Mouse (Mus musculus) heart, embryonic 10.5 days (tissue): ENCODE measurements around the gene Ctnna3. TPM values are rescaled to one million over a fixed set of nuclear protein-coding genes. Genes with fewer than 3 reads are reported as not detected.
A peak's percentile ranks its signal among the peaks of the same experiment; 100 is the strongest.

ENCODE experiments used
- DNase-seq: peaks from one replicate; pipeline ENCODE4 v3.0.0-alpha.2; 2017; ENCODE audit warnings: low spot score
- H3K27ac ChIP-seq: fragments of 300-500 bp; sonication (generic); 2 replicates; pipeline ENCODE4 v1.5.1; 2016; ENCODE audit warnings: mild to moderate bottlenecking
- H3K27me3 ChIP-seq: fragments of 300-500 bp; sonication (generic); 2 replicates; pipeline ENCODE4 v1.6.1; 2016; ENCODE audit warnings: mild to moderate bottlenecking; ENCODE audit not compliant: poor library complexity, insufficient read depth, severe bottlenecking
- H3K36me3 ChIP-seq: fragments of 300-500 bp; sonication (generic); 2 replicates; pipeline ENCODE4 v1.6.1; 2016; ENCODE audit warnings: mild to moderate bottlenecking, moderate library complexity
- H3K4me1 ChIP-seq: fragments of 300-500 bp; sonication (generic); 2 replicates; pipeline ENCODE4 v1.6.1; 2016; ENCODE audit warnings: mild to moderate bottlenecking
- H3K4me3 ChIP-seq: fragments of 300-500 bp; sonication (generic); 2 replicates; pipeline ENCODE4 v1.5.1; 2016; ENCODE audit warnings: mild to moderate bottlenecking, moderate library complexity
- H3K9me3 ChIP-seq: fragments of 300-500 bp; sonication (generic); 2 replicates; pipeline ENCODE4 v1.6.1; 2016; ENCODE audit warnings: mild to moderate bottlenecking, moderate library complexity
- WGBS: fragments of 180-500 bp; shearing (Covaris S2); methylation state at CpG from one replicate; pipeline ENCODE4 v1.1.7; 2016; 5-methylcytosine and 5-hydroxymethylcytosine counted together
- polyA plus RNA-seq: library from polyadenylated mRNA; unstranded; fragments of >200 nt; fragmentation: Nextera tagmentation; extraction: Ambion mirVana; gene quantifications from 2 replicates; pipeline ENCODE4 v1.2.1, GENCODE M21; 2016

Gene Ctnna3
- polyA plus RNA-seq, 1 experiment from 2014 or later = 14.2 TPM

DNA sequence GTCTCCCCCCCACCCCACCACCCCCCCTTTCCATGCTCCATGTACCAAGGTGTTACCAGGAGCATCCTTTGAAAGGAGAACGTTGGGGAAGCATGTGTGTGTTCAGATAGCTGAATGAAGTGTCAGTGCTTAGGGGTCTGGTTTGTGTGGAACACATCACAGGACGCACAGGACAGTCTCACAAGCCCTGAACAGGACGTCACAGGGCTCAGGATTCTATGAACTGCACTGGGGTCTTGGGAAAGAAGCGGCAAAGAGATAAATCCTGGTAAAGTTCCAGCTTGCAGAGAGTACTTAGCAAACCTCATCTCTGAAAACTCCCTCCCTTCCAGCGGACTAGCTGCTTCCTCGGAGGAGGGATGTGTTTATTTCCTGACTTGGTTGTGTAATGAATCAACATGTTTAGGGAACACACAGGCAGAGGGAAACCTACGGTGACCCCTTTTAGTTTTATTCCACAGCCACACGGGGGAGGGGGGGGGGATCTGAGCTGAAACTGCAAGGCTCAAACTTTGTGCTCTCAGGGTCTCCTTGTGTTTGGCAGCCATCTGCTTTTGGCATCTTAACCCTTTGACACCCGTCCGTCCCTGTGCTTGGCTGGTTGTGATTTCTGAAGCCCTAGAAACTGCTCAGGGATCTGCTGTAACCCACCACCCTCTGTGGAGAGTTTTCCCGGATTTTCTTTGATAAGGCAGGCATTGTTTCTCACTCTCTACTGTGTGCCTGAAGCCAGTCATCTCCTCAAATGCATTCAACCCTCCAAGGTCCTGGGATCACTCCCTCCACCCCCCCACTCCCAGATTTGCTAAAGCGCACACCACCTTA, 656.9 kb downstream of the Ctnna3 start:
- WGBS = 6% methylated on average over 12 of the region's 12 CpGs
- Histone ChIP-seq H3K36me3 (no peaks in the 10 kb centered on the region), H3K9me3 (no peaks in the 10 kb centered on the region), H3K27ac (no peak overlapping the region), H3K4me3 (peak overlapping the region; percentile 55; the same call in 1 of the 2 replicates), H3K27me3 (peaks cover 19% of the 10 kb centered on the region), H3K4me1 (peaks cover 12% of the 10 kb centered on the region)
- DNase-seq = no peak

DNA sequence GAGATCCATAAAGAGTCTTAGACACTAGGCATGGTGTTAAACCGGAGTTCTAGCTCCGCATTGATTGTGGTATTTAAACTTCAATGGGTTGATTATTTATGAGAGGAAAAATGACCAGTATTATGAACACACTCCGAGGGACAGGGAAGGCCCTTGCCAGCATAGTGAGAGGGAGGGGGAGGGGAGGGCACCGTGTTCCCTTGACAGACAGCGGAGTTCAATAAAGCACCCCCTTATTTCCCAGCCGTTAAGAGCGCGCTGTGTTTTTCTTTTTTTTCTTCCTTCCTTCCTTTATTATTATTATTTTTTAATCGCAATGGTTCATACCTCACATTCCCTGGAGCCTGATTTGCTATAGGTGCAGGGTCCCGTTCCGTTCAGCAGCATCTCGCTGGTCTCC, 657.6 kb downstream of the Ctnna3 start:
- Histone ChIP-seq H3K36me3 (no peaks in the 10 kb centered on the region), H3K27me3 (peaks cover 19% of the 10 kb centered on the region), H3K4me3 (peak overlapping the region; percentile 55), H3K27ac (no peak overlapping the region), H3K4me1 (peaks cover 12% of the 10 kb centered on the region), H3K9me3 (no peaks in the 10 kb centered on the region)
- WGBS = 3% methylated on average over 12 of the region's 12 CpGs
- no peak for DNase-seq

DNA sequence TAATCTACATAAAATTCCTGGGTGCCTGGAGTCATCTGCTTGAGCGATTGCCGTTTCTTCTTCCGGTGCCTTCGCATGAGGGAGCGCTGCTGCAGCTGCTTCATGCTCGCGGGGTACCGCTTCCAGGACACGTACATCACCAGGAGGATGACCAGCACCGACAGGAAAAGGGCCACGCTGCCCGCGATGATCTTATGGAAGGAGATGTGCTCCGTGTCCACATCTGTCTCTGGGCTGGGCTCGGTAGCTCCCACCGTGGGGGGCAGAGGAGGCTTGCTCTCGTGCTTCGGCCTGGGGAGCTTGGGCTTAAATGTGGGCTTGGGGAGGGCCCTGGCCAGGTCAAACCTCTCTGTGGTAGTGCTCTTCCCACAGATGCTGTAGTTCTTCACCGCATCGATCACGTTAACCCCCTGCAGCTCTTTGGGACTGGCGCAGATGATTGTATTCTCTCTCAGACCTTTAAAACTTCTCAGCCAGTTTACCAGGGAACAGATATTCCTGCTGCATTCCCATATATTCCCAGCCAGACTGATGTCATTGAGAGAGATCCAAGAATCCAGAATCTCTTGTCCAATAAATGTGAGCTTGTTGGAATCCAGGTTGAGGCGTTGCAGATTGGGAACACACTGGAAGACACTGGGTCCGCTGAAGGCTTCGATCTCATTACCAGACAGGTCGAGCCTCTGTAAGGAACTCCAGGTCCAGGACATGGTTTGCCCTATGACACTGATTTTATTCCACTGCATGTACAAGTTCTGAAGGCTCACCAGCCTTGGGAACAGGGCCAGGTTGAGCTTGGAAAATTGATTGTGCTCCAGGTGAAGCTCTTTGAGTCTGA, 658.3 kb downstream of the Ctnna3 start:
- Histone ChIP-seq H3K9me3 (no peaks in the 10 kb centered on the region), H3K27ac (no peak overlapping the region), H3K4me1 (peaks cover 12% of the 10 kb centered on the region), H3K27me3 (peaks cover 19% of the 10 kb centered on the region), H3K36me3 (no peaks in the 10 kb centered on the region), H3K4me3 (peak overlapping the region; percentile 55)
- no peak for DNase-seq
- WGBS = 5% methylated on average over 26 of the region's 26 CpGs

DNA sequence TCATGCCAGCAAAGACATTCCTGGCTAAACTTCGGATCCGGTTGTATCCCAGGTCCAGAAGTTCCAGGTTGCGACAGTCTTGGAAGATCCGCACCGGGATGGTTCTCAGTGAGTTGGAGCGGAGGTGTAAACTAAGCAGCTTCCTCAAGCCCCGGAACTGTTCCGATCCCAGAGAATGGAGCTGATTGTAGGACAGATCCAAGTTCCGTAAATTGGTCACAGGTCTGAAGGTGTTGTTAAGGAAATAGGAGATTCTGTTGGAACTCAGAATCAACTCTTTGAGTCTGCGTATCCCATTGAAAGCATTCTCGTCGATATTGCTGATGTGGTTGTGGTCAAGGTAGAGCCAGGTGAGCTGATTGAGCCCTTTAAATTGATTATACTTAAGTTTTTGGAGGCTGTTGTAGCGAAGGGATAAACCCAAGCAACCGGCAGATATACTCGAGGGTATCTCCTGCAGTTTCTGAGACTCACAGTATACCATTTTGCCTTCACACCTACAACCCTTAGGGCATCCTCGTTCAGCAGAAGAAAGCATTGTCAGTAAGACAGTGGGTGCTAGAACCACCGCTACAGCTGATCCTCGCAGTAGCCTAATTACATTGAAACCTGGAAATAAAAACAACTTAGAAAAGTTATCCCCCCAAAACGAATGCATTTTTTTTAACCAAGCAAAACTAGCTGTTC, 659.0 kb downstream of the Ctnna3 start:
- peaks cover 19% of the 10 kb centered on the region for H3K27me3 ChIP-seq

DNA sequence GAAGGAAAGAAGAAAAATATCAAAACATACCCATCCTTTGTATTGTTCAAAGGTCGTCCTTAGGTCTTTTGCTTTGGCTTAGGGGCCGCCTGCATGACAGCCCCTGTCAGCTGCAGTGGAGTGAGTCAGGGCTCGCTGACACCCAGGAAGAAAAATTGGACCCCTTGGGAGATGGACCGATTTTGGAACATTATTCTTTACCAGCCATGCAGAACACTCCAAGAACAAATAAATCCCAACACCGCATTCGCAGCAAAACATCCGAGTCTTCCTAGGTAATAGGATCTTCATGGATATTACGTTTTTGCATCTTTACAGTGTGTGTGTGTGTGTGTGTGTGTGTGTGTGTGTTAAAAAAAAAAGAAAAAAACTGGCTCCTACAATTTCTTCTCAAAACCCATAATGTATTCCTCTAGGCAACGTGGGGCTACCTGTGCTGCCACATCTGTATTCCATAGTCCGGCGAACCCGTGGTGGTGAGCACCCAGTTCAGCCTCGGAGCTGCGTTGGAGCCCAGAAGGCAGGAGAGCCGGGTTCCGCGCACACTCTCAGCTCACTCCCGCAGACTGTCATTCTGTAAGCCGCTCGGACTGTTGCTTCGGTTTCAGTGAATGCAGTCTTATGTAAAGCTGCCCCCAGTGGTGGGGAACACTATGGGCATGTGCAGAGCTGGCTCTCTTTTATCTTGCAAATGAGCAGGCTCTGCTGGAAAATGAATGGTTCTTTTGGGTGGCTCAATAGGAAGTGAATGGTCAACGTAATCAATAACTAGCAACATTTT, 660.0 kb downstream of the Ctnna3 start, which contains the start of gene Lrrtm3:
TSS of gene Lrrtm3 (minus strand) at position 598 of the 781 bp plus-strand sequence.
- Histone ChIP-seq H3K27ac (no peak within 1 kb of the TSS), H3K4me1 (peaks cover 12% of the 10 kb centered on the region), H3K36me3 (no peaks in the 10 kb centered on the region), H3K4me3 (peak within 1 kb of the TSS; percentile 52), H3K9me3 (no peaks in the 10 kb centered on the region), H3K27me3 (peaks cover 19% of the 10 kb centered on the region)
- 3% methylated on average over 22 of the region's 22 CpGs for WGBS
- peak; percentile 84 for DNase-seq

More for the DNA sequence above, 659.0 kb downstream of the Ctnna3 start:
- Histone ChIP-seq H3K4me1 (peaks cover 12% of the 10 kb centered on the region), H3K27ac (no peak overlapping the region), H3K9me3 (no peaks in the 10 kb centered on the region), H3K4me3 (no peak overlapping the region), H3K36me3 (no peaks in the 10 kb centered on the region)
- DNase-seq = no peak
- 26% methylated on average over 19 of the region's 19 CpGs for WGBS

DNA sequence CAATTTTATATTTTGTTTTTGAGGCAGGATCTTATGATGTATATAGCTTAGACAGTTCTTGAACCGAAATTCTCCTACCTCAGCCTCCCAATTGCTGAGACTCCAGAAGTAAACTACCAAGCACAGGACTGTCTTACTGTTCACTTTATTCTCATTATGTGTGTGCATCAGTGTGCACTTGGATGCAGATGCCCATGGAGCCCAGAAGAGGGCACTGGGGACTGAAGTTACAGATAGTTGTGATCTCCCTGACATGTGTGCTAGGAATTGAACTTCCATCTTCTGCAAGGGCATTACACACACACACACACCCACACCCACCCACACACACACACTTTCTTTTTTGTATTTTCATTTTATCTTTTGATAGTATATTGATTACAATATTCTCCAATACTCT, 666.6 kb downstream of the Ctnna3 start:
- Histone ChIP-seq H3K36me3 (no peaks in the 10 kb centered on the region), H3K4me1 (no peaks in the 10 kb centered on the region), H3K9me3 (no peaks in the 10 kb centered on the region), H3K4me3 (no peak overlapping the region), H3K27me3 (no peaks in the 10 kb centered on the region), H3K27ac (no peak overlapping the region)
- WGBS = 84% methylated on average over 1 of the region's 1 CpGs
- DNase-seq = no peak

DNA sequence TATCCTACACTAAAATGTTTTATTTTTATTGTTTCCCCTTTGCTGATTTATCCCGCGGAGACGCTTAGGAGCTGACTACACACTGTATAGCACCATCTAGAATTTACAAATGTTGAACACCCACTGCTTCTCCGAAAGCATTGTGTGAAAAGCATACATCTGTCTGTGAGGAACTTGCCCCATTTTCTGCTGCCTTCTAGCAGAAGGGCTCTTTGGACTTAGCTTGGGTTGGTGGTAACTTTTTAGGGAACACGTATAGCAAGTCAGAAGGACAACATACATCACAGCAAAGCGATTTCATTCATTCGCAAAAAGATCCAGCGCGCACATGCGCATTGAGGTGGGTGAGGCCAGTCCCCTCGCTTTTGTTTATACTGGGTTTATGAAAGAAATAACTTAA, 685.3 kb downstream of the Ctnna3 start:
- no peak overlapping the region for H3K27ac ChIP-seq
- no peaks in the 10 kb centered on the region for H3K9me3 ChIP-seq
- no peak overlapping the region for H3K4me3 ChIP-seq
- H3K4me1 ChIP-seq = no peaks in the 10 kb centered on the region
- no peaks in the 10 kb centered on the region for H3K36me3 ChIP-seq
- no peaks in the 10 kb centered on the region for H3K27me3 ChIP-seq
- no peak for DNase-seq
- WGBS = 91% methylated on average over 11 of the region's 11 CpGs

DNA sequence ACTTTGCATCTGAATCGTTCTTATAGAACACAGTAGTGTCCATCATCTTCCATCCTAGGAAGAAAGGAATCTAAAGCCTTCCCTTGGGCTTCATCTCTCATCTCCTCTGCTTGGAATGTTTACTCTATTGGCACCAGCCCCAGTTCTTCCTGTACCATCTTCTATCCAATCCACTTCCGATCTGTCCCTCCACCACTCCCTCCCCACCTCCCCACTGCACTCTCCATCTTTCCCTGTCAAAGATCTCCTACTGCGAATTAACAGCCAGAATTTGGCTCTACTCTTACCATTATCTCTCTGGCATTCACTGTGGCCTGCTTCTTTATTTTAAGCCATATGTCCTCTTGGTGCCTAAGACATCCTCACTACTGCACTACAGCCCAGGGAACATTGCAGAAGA, 688.9 kb downstream of the Ctnna3 start:
- WGBS = 83% methylated on average over 3 of the region's 3 CpGs
- H3K4me3 ChIP-seq = no peak overlapping the region
- H3K4me1 ChIP-seq = no peaks in the 10 kb centered on the region
- H3K27ac ChIP-seq = no peak overlapping the region
- H3K9me3 ChIP-seq = no peaks in the 10 kb centered on the region
- no peak for DNase-seq
- H3K27me3 ChIP-seq = no peaks in the 10 kb centered on the region
- no peaks in the 10 kb centered on the region for H3K36me3 ChIP-seq

DNA sequence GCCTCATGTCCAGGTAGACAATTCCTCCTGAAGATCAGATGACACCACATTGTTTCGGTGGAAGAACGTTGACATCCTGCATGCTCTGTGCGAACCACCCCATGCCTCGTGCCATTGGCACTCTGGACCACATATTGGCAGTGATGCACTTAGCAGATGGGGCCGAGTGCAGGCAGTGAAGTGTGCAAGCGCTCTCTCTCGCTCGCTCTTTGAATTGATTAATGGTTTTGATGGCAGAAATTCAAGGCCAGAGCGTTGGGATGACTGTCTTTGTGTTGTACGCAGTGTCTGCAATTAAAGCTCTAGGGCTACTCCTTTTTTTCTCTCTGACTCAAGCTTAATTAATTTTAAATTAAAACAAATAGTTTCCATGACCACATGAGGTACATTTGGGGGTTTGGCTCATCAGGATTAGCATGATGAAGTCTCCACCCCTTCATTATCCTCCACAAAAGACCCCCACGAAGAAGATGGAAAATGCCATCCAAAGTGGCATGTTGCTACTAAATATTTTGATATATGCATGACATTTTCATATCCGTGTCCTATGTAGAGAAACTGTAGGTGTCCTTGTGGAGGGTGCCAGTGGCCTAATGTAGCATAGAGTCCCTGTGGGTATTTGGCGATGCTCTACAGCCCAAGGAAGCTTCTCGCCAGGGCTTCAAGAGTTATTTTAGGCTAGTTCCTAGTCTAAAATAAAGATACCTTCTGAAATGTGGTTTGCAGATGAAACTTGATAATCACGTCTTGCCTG, 700.7 kb downstream of the Ctnna3 start:
- H3K36me3 ChIP-seq = no peaks in the 10 kb centered on the region
- WGBS = 87% methylated on average over 15 of the region's 15 CpGs
- DNase-seq = no peak
- H3K9me3 ChIP-seq = no peaks in the 10 kb centered on the region
- no peaks in the 10 kb centered on the region for H3K27me3 ChIP-seq
- H3K27ac ChIP-seq = no peak overlapping the region
- H3K4me3 ChIP-seq = no peak overlapping the region
- H3K4me1 ChIP-seq = no peaks in the 10 kb centered on the region

DNA sequence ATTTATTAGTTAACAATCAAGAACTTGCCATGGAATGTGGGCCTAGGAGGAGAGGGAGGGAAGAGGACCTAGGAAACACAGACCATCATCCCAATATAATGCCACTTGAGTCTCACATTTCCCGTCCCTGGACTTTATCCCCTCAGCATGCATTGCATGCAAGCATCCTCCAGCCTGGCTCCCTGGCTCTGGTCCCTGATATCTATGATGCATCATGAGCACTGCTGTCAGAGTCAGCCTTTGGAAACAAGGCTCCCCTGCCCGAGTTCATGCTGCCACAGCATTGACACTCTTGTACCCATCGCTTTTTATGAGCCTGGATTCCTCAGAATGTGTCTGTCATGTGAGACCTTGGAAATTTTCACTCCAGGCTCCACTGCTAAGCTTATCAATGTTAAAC, 703.6 kb downstream of the Ctnna3 start:
- 78% methylated on average over 3 of the region's 3 CpGs for WGBS
- no peak overlapping the region for H3K4me3 ChIP-seq
- 0 out of 2 replicates have a peak, but pooled peaks cover 4% of the 10 kb centered on the region for H3K4me1 ChIP-seq
- no peaks in the 10 kb centered on the region for H3K27me3 ChIP-seq
- no peak overlapping the region for H3K27ac ChIP-seq
- no peaks in the 10 kb centered on the region for H3K36me3 ChIP-seq
- no peak for DNase-seq
- H3K9me3 ChIP-seq = no peaks in the 10 kb centered on the region

DNA sequence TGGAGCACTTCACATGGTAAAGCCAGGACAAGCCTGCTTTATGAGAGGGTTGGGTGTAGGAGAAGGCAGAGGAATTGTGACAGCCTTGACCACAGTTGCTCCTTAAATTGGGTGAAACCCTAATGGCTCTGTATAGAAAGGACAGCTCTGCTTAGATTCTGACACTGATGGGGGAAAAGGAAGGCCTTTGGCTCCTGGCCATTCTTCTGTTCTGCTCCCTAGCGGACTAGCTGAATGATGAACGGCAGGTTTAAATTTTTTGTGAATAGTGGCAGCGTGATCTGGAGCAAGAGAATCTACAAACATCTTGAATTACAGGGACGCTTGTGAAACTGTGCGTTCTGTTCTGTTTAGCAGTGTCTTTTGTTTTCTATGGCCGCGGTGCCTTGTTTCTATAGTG, 705.6 kb downstream of the Ctnna3 start:
- Histone ChIP-seq H3K9me3 (no peaks in the 10 kb centered on the region), H3K27ac (no peak overlapping the region), H3K36me3 (no peaks in the 10 kb centered on the region), H3K27me3 (no peaks in the 10 kb centered on the region), H3K4me1 (0 out of 2 replicates have a peak, but pooled peaks cover 4% of the 10 kb centered on the region), H3K4me3 (no peak overlapping the region)
- no peak for DNase-seq
- WGBS = 78% methylated on average over 7 of the region's 7 CpGs

DNA sequence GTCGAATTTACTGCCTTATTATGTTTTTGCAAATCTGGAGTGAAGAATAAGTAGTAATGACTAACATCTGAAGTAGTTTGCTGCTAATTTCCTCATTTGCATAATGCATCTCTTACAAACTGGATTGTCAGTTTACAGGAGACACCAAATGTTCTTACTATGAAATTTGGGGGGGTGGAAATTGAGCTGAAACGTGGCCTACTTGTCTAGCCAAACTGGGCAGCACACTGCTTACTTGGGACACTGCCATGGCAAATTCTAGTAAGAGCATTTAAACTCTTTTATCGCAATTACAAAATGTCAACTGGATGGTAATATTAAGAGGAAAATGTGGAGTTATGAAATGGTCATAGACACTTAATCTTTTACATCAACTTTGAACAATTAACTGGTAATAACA, 716.6 kb downstream of the Ctnna3 start:
- WGBS = 78% methylated on average over 3 of the region's 3 CpGs
- H3K27ac ChIP-seq = no peak overlapping the region
- no peak for DNase-seq
- no peaks in the 10 kb centered on the region for H3K9me3 ChIP-seq
- H3K27me3 ChIP-seq = no peaks in the 10 kb centered on the region
- no peaks in the 10 kb centered on the region for H3K36me3 ChIP-seq
- H3K4me3 ChIP-seq = no peak overlapping the region
- H3K4me1 ChIP-seq = no peaks in the 10 kb centered on the region
